Mouse (Mus musculus): ENCODE data around the gene Lats2.

DNA sequence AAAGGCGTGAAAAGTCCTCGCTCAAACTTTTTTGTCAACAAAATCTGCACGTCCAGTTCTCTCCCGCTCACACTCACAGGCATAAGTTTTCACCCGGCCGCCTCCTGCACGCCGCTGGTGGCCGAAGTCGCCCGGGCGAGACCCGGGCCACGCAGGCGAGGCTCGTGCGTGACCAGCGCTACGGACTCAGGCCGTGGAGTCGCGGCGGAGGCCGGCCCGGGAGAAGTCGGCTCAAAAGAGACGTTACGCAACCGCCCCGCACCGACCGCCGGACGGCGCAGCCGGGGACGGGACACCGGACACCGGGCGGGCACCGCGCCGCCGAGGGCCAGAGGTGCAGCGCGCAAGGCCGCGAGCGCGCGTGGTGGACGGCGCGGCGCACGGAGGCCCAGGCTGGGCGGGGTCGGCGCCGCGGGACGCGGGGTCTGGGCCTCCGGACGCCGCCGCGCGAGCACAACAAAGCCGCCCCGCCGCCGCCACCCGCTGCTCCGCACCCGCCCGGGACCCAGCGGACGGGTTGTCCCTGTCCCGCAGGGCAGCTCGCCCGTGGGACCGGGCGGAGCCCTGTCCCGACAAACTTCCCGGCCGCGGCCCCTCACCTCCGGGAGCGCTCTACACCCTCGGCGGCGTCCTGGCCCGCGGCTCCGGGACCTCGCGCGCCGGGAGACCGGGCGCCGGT is 12.8 kb downstream of the Lats2 start:
- no peak for TF ChIP-seq CTCF (IDR thresholded peaks at IDR 0.05; ENCODE audit: extremely low read depth, insufficient read length, insufficient replicate concordance, low read depth, low read length)
- TF ChIP-seq POLR2A (IDR thresholded peaks at IDR 0.05; ENCODE audit: low read depth, low read length) = no peak
